Mouse (Mus musculus) liver, embryonic 12.5 days (tissue): Measurements from ENCODE around the gene Zfp790. TPM values are rescaled to one million over a fixed set of nuclear protein-coding genes. Genes with fewer than 3 reads are reported as not detected.

Experiments used
- ATAC-seq: fragments of 200-750 bp; cut with Nextera tagmentation; 2 replicates; pipeline ENCODE4 v1.8.0; 2017; ENCODE audit warnings: moderate number of reproducible peaks, mild to moderate bottlenecking, moderate library complexity
- H3K27ac ChIP-seq: fragments of 300-500 bp; sonication (generic); 2 replicates; pipeline ENCODE4 v1.5.1; 2016; ENCODE audit warnings: mild to moderate bottlenecking
- H3K27me3 ChIP-seq: fragments of 300-500 bp; sonication (generic); replicated peaks from 2 replicates; pipeline ENCODE4 v1.6.1; 2016; ENCODE audit warnings: mild to moderate bottlenecking, moderate library complexity
- H3K36me3 ChIP-seq: fragments of 300-500 bp; sonication (generic); 2 replicates; pipeline ENCODE4 v1.6.1; 2016; ENCODE audit warnings: mild to moderate bottlenecking, moderate library complexity
- H3K4me1 ChIP-seq: fragments of 300-500 bp; sonication (generic); 2 replicates; pipeline ENCODE4 v1.6.1; 2016
- H3K4me2 ChIP-seq: fragments of 300-500 bp; sonication (generic); 2 replicates; pipeline ENCODE4 v1.6.1; 2016; ENCODE audit warnings: mild to moderate bottlenecking, moderate library complexity
- H3K4me3 ChIP-seq: fragments of 300-500 bp; sonication (generic); 2 replicates; pipeline ENCODE4 v1.5.1; 2016; ENCODE audit warnings: mild to moderate bottlenecking, moderate library complexity
- H3K9ac ChIP-seq: fragments of 300-500 bp; sonication (generic); 2 replicates; pipeline ENCODE4 v1.6.1; 2016; ENCODE audit warnings: mild to moderate bottlenecking, moderate library complexity
- H3K9me3 ChIP-seq: fragments of 300-500 bp; sonication (generic); replicated peaks from 2 replicates; pipeline ENCODE4 v1.6.1; 2016; ENCODE audit warnings: mild to moderate bottlenecking, moderate library complexity
- WGBS: fragments of 180-500 bp; shearing (Covaris S2); methylation state at CpG from one replicate; pipeline ENCODE4 v1.1.7; 2016; ENCODE audit not compliant: insufficient replicate concordance; 5-methylcytosine and 5-hydroxymethylcytosine counted together
- polyA plus RNA-seq: library from polyadenylated mRNA; unstranded; fragments of >200 nt; fragmentation: Nextera tagmentation; extraction: Ambion mirVana; gene quantifications from 2 replicates; pipeline ENCODE4 v1.2.1, GENCODE M21; 2016

Gene Zfp790
- polyA plus RNA-seq, 1 experiment from 2014 or later: 5.5 TPM

- ATAC-seq: no peak
Measured at GRCm38 (mm10) chr7:29792906-29793305, 23.0 kb upstream of the Zfp790 start.

GRCm38 (mm10) chr7:29807046-29807445 is 8.9 kb upstream of the Zfp790 start:
- no peak overlapping the region for H3K4me2 ChIP-seq
- H3K4me1 ChIP-seq: no peaks in the 10 kb centered on the region
- H3K36me3 ChIP-seq: no peaks in the 10 kb centered on the region
- H3K27me3 ChIP-seq: no peaks in the 10 kb centered on the region
- no peak overlapping the region for H3K4me3 ChIP-seq
- no peak overlapping the region for H3K27ac ChIP-seq
- H3K9ac ChIP-seq: no peak overlapping the region
- 63% methylated on average over 5 of the region's 5 CpGs for WGBS
- no peak for ATAC-seq
- no peaks in the 10 kb centered on the region for H3K9me3 ChIP-seq

More at GRCm38 (mm10) chr7:29792906-29793305, 23.0 kb upstream of the Zfp790 start:
- H3K27me3 ChIP-seq: peaks cover 22% of the 10 kb centered on the region
- H3K4me2 ChIP-seq: no peak overlapping the region
- H3K27ac ChIP-seq: no peak overlapping the region
- no peak overlapping the region for H3K4me3 ChIP-seq
- peaks cover 26% of the 10 kb centered on the region for H3K36me3 ChIP-seq
- no peak overlapping the region for H3K9ac ChIP-seq
- no peaks in the 10 kb centered on the region for H3K9me3 ChIP-seq
- WGBS: 34% methylated on average over 27 of the region's 27 CpGs
- H3K4me1 ChIP-seq: no peaks in the 10 kb centered on the region

GRCm38 (mm10) chr7:29812244-29812643 is 3.7 kb upstream of the Zfp790 start:
- Histone ChIP-seq H3K4me2 (no peak overlapping the region), H3K4me3 (no peak overlapping the region), H3K27ac (no peak overlapping the region), H3K27me3 (no peaks in the 10 kb centered on the region), H3K9me3 (no peaks in the 10 kb centered on the region), H3K4me1 (peaks cover 34% of the 10 kb centered on the region), H3K9ac (no peak overlapping the region), H3K36me3 (no peaks in the 10 kb centered on the region)
- WGBS: 76% methylated on average over 1 of the region's 1 CpGs
- no peak for ATAC-seq

- H3K9me3 ChIP-seq: no peaks in the 10 kb centered on the region
- WGBS: 72% methylated on average over 2 of the region's 2 CpGs
- H3K27me3 ChIP-seq: no peaks in the 10 kb centered on the region
- no peak overlapping the region for H3K9ac ChIP-seq
- no peak overlapping the region for H3K4me3 ChIP-seq
- peak overlapping the region; percentile 90 for H3K4me2 ChIP-seq
- H3K27ac ChIP-seq: no peak overlapping the region
- ATAC-seq: no peak
- H3K36me3 ChIP-seq: no peaks in the 10 kb centered on the region
- H3K4me1 ChIP-seq: peaks cover 52% of the 10 kb centered on the region
Measured at GRCm38 (mm10) chr7:29814381-29814780, 1.5 kb upstream of the Zfp790 start.

- Histone ChIP-seq H3K4me3 (peak overlapping the region; percentile 76), H3K9ac (peak overlapping the region; percentile 69), H3K36me3 (no peaks in the 10 kb centered on the region), H3K4me2 (peak overlapping the region; percentile 90), H3K4me1 (peaks cover 59% of the 10 kb centered on the region), H3K27ac (peak overlapping the region; percentile 59; the same call in 1 of the 2 replicates), H3K27me3 (no peaks in the 10 kb centered on the region), H3K9me3 (no peaks in the 10 kb centered on the region)
- ATAC-seq: peak; percentile 49
- 4% methylated on average over 12 of the region's 12 CpGs for WGBS
Measured at GRCm38 (mm10) chr7:29815061-29815784, 691 bp upstream of the Zfp790 start.

GRCm38 (mm10) chr7:29818619-29819254 is 2.8 kb downstream of the Zfp790 start:
- WGBS: 3% methylated on average over 12 of the region's 12 CpGs
- peak; percentile 68 for ATAC-seq
- peak overlapping the region; percentile 71 for H3K4me3 ChIP-seq

GRCm38 (mm10) chr7:29828001-29828400 is 12.1 kb downstream of the Zfp790 start:
- Histone ChIP-seq H3K4me1 (no peaks in the 10 kb centered on the region), H3K4me3 (no peak overlapping the region), H3K9me3 (peaks cover 12% of the 10 kb centered on the region; the same call in 1 of the 2 replicates), H3K36me3 (peaks cover 82% of the 10 kb centered on the region), H3K27ac (no peak overlapping the region), H3K27me3 (no peaks in the 10 kb centered on the region), H3K9ac (no peak overlapping the region), H3K4me2 (no peak overlapping the region)
- no peak for ATAC-seq
- WGBS: 90% methylated on average over 12 of the region's 12 CpGs

More at GRCm38 (mm10) chr7:29818619-29819254, 2.8 kb downstream of the Zfp790 start:
- Histone ChIP-seq H3K27ac (peak overlapping the region; percentile 80), H3K27me3 (no peaks in the 10 kb centered on the region), H3K4me1 (peaks cover 53% of the 10 kb centered on the region), H3K4me2 (peak overlapping the region; percentile 77), H3K9me3 (no peaks in the 10 kb centered on the region), H3K9ac (peak overlapping the region; percentile 72), H3K36me3 (peaks cover 28% of the 10 kb centered on the region)

GRCm38 (mm10) chr7:29829804-29830203 is 13.9 kb downstream of the Zfp790 start:
- Histone ChIP-seq H3K9me3 (peaks cover 12% of the 10 kb centered on the region; the same call in 1 of the 2 replicates), H3K27me3 (no peaks in the 10 kb centered on the region), H3K9ac (no peak overlapping the region), H3K4me2 (no peak overlapping the region), H3K27ac (no peak overlapping the region), H3K36me3 (peaks cover 66% of the 10 kb centered on the region), H3K4me3 (no peak overlapping the region), H3K4me1 (no peaks in the 10 kb centered on the region)
- 89% methylated on average over 12 of the region's 12 CpGs for WGBS
- no peak for ATAC-seq

GRCm38 (mm10) chr7:29836816-29837215 is 20.9 kb downstream of the Zfp790 start:
- no peak overlapping the region for H3K27ac ChIP-seq
- no peak overlapping the region for H3K9ac ChIP-seq
- H3K4me2 ChIP-seq: no peak overlapping the region
- no peaks in the 10 kb centered on the region for H3K9me3 ChIP-seq
- WGBS: 76% methylated on average over 1 of the region's 1 CpGs
- H3K4me1 ChIP-seq: no peaks in the 10 kb centered on the region
- H3K4me3 ChIP-seq: no peak overlapping the region
- H3K27me3 ChIP-seq: no peaks in the 10 kb centered on the region
- ATAC-seq: no peak
- H3K36me3 ChIP-seq: peaks cover 3% of the 10 kb centered on the region; the same call in 1 of the 2 replicates

- Histone ChIP-seq H3K4me2 (no peak overlapping the region), H3K4me3 (no peak overlapping the region), H3K27me3 (no peaks in the 10 kb centered on the region), H3K36me3 (peaks cover 5% of the 10 kb centered on the region; the same call in 1 of the 2 replicates), H3K4me1 (no peaks in the 10 kb centered on the region), H3K27ac (no peak overlapping the region), H3K9ac (no peak overlapping the region), H3K9me3 (no peaks in the 10 kb centered on the region)
- ATAC-seq: no peak
- 61% methylated on average over 3 of the region's 3 CpGs for WGBS
Measured at GRCm38 (mm10) chr7:29839256-29839655, 23.3 kb downstream of the Zfp790 start.

- ATAC-seq: no peak
- Histone ChIP-seq H3K36me3 (peaks cover 30% of the 10 kb centered on the region), H3K4me3 (no peak overlapping the region), H3K9ac (no peak overlapping the region), H3K27me3 (no peaks in the 10 kb centered on the region), H3K4me2 (no peak overlapping the region), H3K27ac (no peak overlapping the region), H3K4me1 (no peaks in the 10 kb centered on the region), H3K9me3 (no peaks in the 10 kb centered on the region)
- 81% methylated on average over 1 of the region's 1 CpGs for WGBS
Measured at GRCm38 (mm10) chr7:29842105-29842504, 26.2 kb downstream of the Zfp790 start.

GRCm38 (mm10) chr7:29844616-29845015 is 28.7 kb downstream of the Zfp790 start:
- H3K4me3 ChIP-seq: no peak overlapping the region
- H3K27ac ChIP-seq: no peak overlapping the region
- no peak overlapping the region for H3K9ac ChIP-seq
- 80% methylated on average over 5 of the region's 5 CpGs for WGBS
- no peak overlapping the region for H3K4me2 ChIP-seq
- no peaks in the 10 kb centered on the region for H3K9me3 ChIP-seq
- no peak for ATAC-seq
- H3K4me1 ChIP-seq: no peaks in the 10 kb centered on the region
- peaks cover 33% of the 10 kb centered on the region for H3K36me3 ChIP-seq
- H3K27me3 ChIP-seq: no peaks in the 10 kb centered on the region
